Mouse (Mus musculus) limb, embryonic 14.5 days (tissue): ENCODE data around the gene Myo15b. TPM values are rescaled to one million over a fixed set of nuclear protein-coding genes. Genes with fewer than 3 reads are reported as not detected.

Experiments
- ATAC-seq: fragments of 200-750 bp; cut with Nextera tagmentation; 2 replicates; pipeline ENCODE4 v1.8.0; 2017; ENCODE audit warnings: low read depth, moderate number of reproducible peaks, moderate TSS enrichment; ENCODE audit not compliant: low FRiP score
- DNase-seq: peaks from one replicate; pipeline ENCODE4 v3.0.0-alpha.2; 2015; ENCODE audit warnings: low spot score
- H3K27ac ChIP-seq: fragments of 300-500 bp; sonication (generic); replicated peaks from 2 replicates; pipeline ENCODE4 v1.5.1; 2014; ENCODE audit warnings: low read depth, mild to moderate bottlenecking, low read length, moderate library complexity, mixed read lengths
- H3K27me3 ChIP-seq: fragments of 300-500 bp; sonication (generic); 2 replicates; pipeline ENCODE4 v1.6.1; 2014; ENCODE audit warnings: low read length, mixed read lengths; ENCODE audit not compliant: control insufficient read depth, insufficient read depth
- H3K36me3 ChIP-seq: fragments of 300-500 bp; sonication (generic); 2 replicates; pipeline ENCODE4 v1.6.1; 2014; ENCODE audit warnings: mild to moderate bottlenecking, low read length, moderate library complexity, mixed read lengths; ENCODE audit not compliant: control insufficient read depth, insufficient read depth
- H3K4me1 ChIP-seq: fragments of 300-500 bp; sonication (generic); 2 replicates; pipeline ENCODE4 v1.6.1; 2014; ENCODE audit warnings: antibody characterized with exemption, low read length, mixed read lengths; ENCODE audit not compliant: control insufficient read depth, insufficient read depth
- H3K4me2 ChIP-seq: fragments of 300-500 bp; sonication (generic); replicated peaks from 2 replicates; pipeline ENCODE4 v1.6.1; 2014; ENCODE audit warnings: low read depth, mild to moderate bottlenecking, low read length, moderate library complexity; ENCODE audit not compliant: severe bottlenecking
- H3K4me3 ChIP-seq: fragments of 300-500 bp; sonication (generic); replicated peaks from 2 replicates; pipeline ENCODE4 v1.5.1; 2014; ENCODE audit warnings: low read length
- H3K9ac ChIP-seq: fragments of 300-500 bp; sonication (generic); 2 replicates; pipeline ENCODE4 v1.6.1; 2014; ENCODE audit warnings: mild to moderate bottlenecking, low read depth, low read length, moderate library complexity; ENCODE audit not compliant: severe bottlenecking
- H3K9me3 ChIP-seq: fragments of 300-500 bp; sonication (generic); 2 replicates; pipeline ENCODE4 v1.6.1; 2016; ENCODE audit warnings: low read length; ENCODE audit not compliant: control insufficient read depth
- POLR2A ChIP-seq: fragments of 200-500 bp; IDR thresholded peaks from 2 replicates; pipeline ENCODE4 v1.8.0; 2012; ENCODE audit warnings: inconsistent platforms, mild to moderate bottlenecking, moderate library complexity, borderline replicate concordance; ENCODE audit not compliant: insufficient read depth, insufficient read length; ENCODE audit errors: extremely low read depth
- WGBS: fragments of 180-500 bp; shearing (Covaris S2); extraction: QIAGEN DNeasy Blood & Tissue Kit; methylation state at CpG from one replicate; pipeline ENCODE4 v1.1.7; 2014; 5-methylcytosine and 5-hydroxymethylcytosine counted together
- polyA plus RNA-seq, 2 experiments: library from polyadenylated mRNA; depleted of rRNA in 1 of 2; stranded (reverse) in 1 of 2; unstranded in 1 of 2; fragments of >200 nt; fragmentation: Nextera tagmentation in 1 of 2; extraction: Ambion mirVana in 1 of 2; gene quantifications; 2 replicates each; pipeline versions ENCODE4 v1.2.1 to v1.2.3; 2012 to 2014

Myo15b gene
- polyA plus RNA-seq, 2 experiments = 0.55 to 0.56 TPM

- no peak for TF ChIP-seq POLR2A
- H3K4me2 ChIP-seq = no peak overlapping the region
- H3K36me3 ChIP-seq = no peaks in the 10 kb centered on the region
- H3K9ac ChIP-seq = no peak overlapping the region
- H3K4me1 ChIP-seq = no peaks in the 10 kb centered on the region
- no peaks in the 10 kb centered on the region for H3K27me3 ChIP-seq
- H3K27ac ChIP-seq = no peak overlapping the region
- ATAC-seq (no peak), DNase-seq (no peak)
- WGBS = 89% methylated on average over 3 of the region's 3 CpGs
- H3K9me3 ChIP-seq = no peaks in the 10 kb centered on the region
- no peak overlapping the region for H3K4me3 ChIP-seq
Observed at GRCm38 (mm10) chr11:115875935-115876334, 17.7 kb downstream of the Myo15b start.

GRCm38 (mm10) chr11:115876438-115876837, 18.2 kb downstream of the Myo15b start:
- H3K36me3 ChIP-seq = no peaks in the 10 kb centered on the region
- no peak for TF ChIP-seq POLR2A
- no peaks in the 10 kb centered on the region for H3K27me3 ChIP-seq
- no peak for ATAC-seq
- no peaks in the 10 kb centered on the region for H3K9me3 ChIP-seq
- DNase-seq = no peak
- no peak overlapping the region for H3K9ac ChIP-seq
- no peak overlapping the region for H3K4me2 ChIP-seq
- 66% methylated on average over 5 of the region's 5 CpGs for WGBS
- no peaks in the 10 kb centered on the region for H3K4me1 ChIP-seq
- H3K27ac ChIP-seq = no peak overlapping the region
- H3K4me3 ChIP-seq = no peak overlapping the region

- Histone ChIP-seq H3K27me3 (no peaks in the 10 kb centered on the region), H3K4me1 (no peaks in the 10 kb centered on the region), H3K36me3 (no peaks in the 10 kb centered on the region), H3K9ac (0 out of 2 replicates have a peak overlapping the region, but pooled peaks have one; percentile 16), H3K27ac (no peak overlapping the region), H3K4me3 (no peak overlapping the region), H3K9me3 (no peaks in the 10 kb centered on the region), H3K4me2 (no peak overlapping the region)
- DNase-seq (no peak), ATAC-seq (no peak)
- no peak for TF ChIP-seq POLR2A
- WGBS = 53% methylated on average over 6 of the region's 6 CpGs
Observed at GRCm38 (mm10) chr11:115877174-115877755, 19.1 kb downstream of the Myo15b start.

- no peak for ATAC-seq
- DNase-seq = no peak
- Histone ChIP-seq H3K4me2 (no peak overlapping the region), H3K4me1 (no peaks in the 10 kb centered on the region), H3K4me3 (no peak overlapping the region), H3K36me3 (no peaks in the 10 kb centered on the region), H3K27me3 (0 out of 2 replicates have a peak, but pooled peaks cover 6% of the 10 kb centered on the region), H3K27ac (no peak overlapping the region), H3K9me3 (no peaks in the 10 kb centered on the region), H3K9ac (no peak overlapping the region)
- TF ChIP-seq POLR2A = no peak
- 78% methylated on average over 8 of the region's 8 CpGs for WGBS
Observed at GRCm38 (mm10) chr11:115878071-115878470, 19.9 kb downstream of the Myo15b start.

- no peak overlapping the region for H3K4me3 ChIP-seq
- H3K4me1 ChIP-seq = no peaks in the 10 kb centered on the region
- H3K27ac ChIP-seq = no peak overlapping the region
- no peak for ATAC-seq
- H3K27me3 ChIP-seq = 0 out of 2 replicates have a peak, but pooled peaks cover 12% of the 10 kb centered on the region
- H3K4me2 ChIP-seq = no peak overlapping the region
- TF ChIP-seq POLR2A = no peak
- H3K9ac ChIP-seq = no peak overlapping the region
- no peaks in the 10 kb centered on the region for H3K36me3 ChIP-seq
- 21% methylated on average over 5 of the region's 5 CpGs for WGBS
- H3K9me3 ChIP-seq = no peaks in the 10 kb centered on the region
- no peak for DNase-seq
Observed at GRCm38 (mm10) chr11:115881002-115881401, 22.8 kb downstream of the Myo15b start.
